Mouse (Mus musculus) left cerebral cortex, adult 2 months (tissue): ENCODE data around the gene Cphx1. TPM values are rescaled to one million over a fixed set of nuclear protein-coding genes. Genes with fewer than 3 reads are reported as not detected.
"Not testable (repeated sequence)": the region's sequence is repeated elsewhere in the genome, so short reads cannot be mapped to it uniquely, and the experiment has no call there.

Experiments used
- DNase-seq, 2 experiments: peaks; one replicate each; pipeline ENCODE4 v3.0.0; 2021 to 2022; ENCODE audit warnings: low spot score in 2 of 2, mixed read lengths in 1 of 2; ENCODE audit errors: extremely low spot score in 1 of 2
- H3K27ac ChIP-seq: fragments of 200-600 bp; 2 replicates; pipeline ENCODE4 v1.8.1; 2022
- H3K4me3 ChIP-seq: fragments of 200-600 bp; 2 replicates; pipeline ENCODE4 v1.8.1; 2022
- intact Hi-C: fragments of 180-260 bp; cut with DNase I; formaldehyde crosslinking; loops from one replicate; pipeline ENCODE4 v1.15.1; 2025
- long read RNA-seq, 2 experiments: library from polyadenylated mRNA; stranded (forward); transcript quantifications; one replicate each; pipeline ENCODE4 v2.0.0; 2021; ENCODE audit warnings: borderline mapping rate in 2 of 2
- total RNA-seq, 2 experiments: library from RNA; stranded (reverse); gene quantifications; 2 replicates each; pipeline ENCODE4 v1.2.3; 2021

Gene Cphx1
- total RNA-seq, result not detected
- long read RNA-seq, experiment 1, result 0 reads
- long read RNA-seq, experiment 2, result 0 reads

DNA sequence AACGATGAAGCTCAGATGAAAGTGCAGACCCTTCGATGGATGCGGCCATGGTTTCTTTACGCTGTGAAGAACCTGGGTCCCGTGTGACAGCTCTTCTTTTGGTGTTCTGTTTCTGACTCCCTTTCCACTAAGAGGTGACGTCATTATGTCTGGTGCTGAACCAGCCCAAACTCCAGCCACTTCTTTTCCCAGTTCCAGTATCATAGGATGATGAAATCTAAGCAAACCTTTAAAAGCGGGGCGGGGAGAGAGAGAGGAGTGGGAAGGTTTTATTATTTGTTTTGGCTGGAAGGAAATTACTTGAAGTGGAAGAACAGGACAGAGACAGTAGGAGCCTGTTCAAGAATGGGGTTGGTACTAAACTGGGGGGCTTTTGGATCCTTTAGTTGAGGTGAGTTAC is at the start of gene Cphx1:
Gene Cphx1 (plus strand): TSS at position 301 of the 400 bp plus-strand sequence.
- DNase-seq, H3K27ac ChIP-seq, H3K4me3 ChIP-seq, intact Hi-C loops: not testable (repeated sequence)

DNA sequence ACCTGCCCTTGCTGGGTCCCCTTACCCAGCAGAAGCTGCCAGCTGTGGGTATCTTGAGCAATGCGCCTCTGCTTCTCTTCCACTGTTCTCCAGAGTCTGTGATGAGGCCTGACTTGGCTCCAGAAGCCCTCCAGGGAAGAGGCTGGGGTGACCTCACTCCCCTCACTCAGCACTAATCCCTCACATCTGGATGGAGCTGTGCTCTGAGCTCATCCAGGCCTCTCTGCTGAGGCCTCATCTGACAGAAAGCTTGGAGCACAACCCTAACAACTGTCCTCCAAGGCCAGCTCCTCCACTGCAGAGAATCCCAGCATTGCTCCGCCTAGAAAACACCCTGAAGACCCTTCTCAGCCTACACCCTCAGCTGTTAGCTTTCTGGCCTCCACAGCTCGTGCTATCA is 43.5 kb upstream of the Cphx1 start:
- H3K27ac ChIP-seq, H3K4me3 ChIP-seq, DNase-seq, intact Hi-C loops: not testable (repeated sequence)

DNA sequence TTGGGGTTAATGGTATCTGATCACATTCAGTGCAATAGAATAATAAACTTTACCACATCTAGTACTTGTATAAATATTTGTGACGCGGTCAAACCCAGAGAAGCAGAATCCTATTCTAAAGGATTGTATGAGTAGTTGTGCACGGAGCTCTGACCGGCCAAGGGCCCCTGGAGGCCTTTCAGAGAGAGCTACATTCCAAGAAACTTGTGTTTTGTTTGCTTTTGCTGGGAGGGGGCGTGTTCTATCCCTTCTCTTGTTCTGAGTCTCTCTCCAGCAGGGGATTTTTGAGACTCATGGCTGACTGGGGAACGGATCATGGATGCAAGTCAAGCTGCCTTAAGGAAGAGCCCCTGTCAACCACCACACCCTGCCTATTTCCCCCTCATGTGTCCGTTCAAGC is 42.4 kb upstream of the Cphx1 start:
- H3K4me3 ChIP-seq, H3K27ac ChIP-seq, DNase-seq, intact Hi-C loops: not testable (repeated sequence)

DNA sequence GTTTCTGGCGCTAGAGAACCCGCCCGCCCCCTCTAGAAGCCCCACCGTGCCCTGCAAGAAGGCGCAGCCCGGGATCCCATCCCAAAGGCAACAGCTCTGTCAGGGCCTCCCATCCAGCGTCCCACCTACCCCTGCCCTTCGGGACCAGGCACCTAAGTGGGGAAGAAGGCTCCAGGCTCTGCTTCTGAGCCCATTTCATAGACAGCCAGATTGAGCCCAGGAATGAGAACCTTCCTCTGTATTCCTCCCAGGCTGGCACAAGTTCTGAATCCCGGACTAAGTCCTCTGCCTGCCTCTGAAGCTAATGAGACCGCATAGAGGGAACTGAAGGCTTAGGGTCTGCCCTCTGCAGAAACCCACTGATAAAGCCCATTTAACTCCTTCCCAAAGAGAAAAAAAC is 35.1 kb upstream of the Cphx1 start, which contains the start of gene Plac9a:
Gene Plac9a (minus strand): TSS at position 101 of the 400 bp plus-strand sequence.
- DNase-seq, H3K27ac ChIP-seq, intact Hi-C loops, H3K4me3 ChIP-seq: not testable (repeated sequence)

DNA sequence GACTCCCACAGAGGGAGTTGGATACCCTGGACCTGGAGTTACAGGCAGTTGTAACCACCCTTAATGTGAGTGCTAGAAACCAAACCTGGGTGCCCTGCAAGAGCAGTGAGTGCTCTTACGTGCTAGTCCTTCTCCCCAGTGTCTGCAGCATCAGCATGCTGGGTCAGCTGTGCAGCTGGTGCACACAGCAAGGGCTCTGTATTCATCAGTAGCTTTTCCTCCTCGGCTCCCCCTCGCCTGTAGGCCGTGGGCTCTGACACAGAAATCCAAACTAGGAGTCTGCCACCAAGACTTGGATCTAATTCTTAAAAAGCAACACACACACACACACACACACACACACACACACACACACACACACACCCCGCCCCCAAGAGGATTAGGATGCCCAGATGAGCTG is 32.9 kb upstream of the Cphx1 start:
- H3K27ac ChIP-seq, H3K4me3 ChIP-seq, intact Hi-C loops: not testable (repeated sequence)
- peak in 1 of 2 experiments; percentile 4 for DNase-seq

DNA sequence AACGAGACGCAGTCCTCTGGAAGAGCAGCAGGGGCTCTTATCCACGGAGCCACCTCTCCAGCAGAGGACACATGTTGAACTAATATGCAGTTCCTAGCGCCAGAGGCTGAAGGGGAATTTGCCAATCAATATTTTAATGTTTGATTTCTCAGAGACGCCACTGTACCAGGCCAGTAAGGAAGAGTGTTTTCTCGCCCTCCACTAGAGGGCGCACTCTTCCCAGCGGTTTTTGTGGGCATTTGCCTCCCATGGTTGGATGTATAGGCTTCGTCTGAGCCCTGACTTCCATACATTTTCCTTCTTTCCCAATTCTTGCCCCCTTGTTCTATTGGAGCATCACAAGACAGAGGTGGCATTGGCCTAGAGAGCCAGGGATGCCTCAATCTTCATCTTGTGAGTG is 30.8 kb upstream of the Cphx1 start:
- DNase-seq, intact Hi-C loops, H3K27ac ChIP-seq, H3K4me3 ChIP-seq: not testable (repeated sequence)

DNA sequence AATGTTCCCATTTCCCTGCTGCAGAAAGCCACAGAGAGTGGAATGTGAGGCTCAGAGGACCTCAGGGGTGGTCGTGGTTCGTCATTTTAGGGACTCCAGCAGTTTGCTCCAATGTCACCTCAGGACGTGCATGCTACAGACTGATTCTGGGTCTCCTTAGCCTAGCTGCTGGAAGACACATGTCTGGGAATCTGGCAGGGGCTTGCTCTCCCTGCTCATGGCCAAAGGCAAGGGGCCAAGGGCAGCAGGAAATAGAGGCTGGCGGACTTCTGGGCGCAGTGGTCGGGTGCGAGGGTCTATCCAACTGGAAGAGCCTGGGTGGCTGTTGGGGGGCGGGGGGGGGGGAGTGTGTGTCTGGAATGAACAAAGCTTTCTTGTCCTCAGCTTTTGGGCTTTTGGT is 29.1 kb upstream of the Cphx1 start:
- H3K4me3 ChIP-seq, intact Hi-C loops, H3K27ac ChIP-seq, DNase-seq: not testable (repeated sequence)

DNA sequence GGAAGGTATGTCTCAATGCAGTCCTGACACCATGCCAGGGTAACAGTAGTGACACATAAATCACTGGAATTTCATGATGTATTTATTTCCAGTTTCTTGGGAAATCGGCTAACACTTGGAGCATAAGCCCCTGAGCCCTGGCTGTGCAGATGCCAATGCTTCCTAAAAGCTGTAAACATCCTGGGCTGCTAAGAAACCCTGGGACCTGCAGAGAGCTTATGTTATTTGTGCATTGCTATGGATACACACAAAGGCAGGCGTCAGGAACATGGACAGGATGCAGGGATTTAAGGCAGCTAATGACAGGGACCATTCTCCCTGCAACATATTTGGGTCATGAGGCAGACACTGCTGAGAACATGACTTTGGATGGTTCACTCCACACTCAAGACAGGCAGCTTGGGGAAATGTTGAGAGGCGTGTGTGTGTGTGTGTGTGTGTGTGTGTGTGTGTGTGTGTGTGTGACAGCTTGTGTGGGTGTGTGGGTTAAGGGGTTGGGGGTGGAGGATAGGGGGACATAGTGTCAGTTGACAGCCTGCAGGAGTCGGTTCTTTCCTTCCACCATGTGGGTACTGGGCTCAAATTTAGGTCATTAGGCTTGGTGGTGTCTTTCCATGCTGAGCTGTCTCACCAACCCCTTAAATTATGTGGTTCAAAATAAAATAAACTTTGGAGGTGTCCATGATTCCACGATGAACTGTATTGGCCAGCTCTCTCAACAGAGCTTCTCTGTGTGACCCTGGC is 19.5 kb upstream of the Cphx1 start:
- H3K27ac ChIP-seq, intact Hi-C loops, DNase-seq, H3K4me3 ChIP-seq: not testable (repeated sequence)

DNA sequence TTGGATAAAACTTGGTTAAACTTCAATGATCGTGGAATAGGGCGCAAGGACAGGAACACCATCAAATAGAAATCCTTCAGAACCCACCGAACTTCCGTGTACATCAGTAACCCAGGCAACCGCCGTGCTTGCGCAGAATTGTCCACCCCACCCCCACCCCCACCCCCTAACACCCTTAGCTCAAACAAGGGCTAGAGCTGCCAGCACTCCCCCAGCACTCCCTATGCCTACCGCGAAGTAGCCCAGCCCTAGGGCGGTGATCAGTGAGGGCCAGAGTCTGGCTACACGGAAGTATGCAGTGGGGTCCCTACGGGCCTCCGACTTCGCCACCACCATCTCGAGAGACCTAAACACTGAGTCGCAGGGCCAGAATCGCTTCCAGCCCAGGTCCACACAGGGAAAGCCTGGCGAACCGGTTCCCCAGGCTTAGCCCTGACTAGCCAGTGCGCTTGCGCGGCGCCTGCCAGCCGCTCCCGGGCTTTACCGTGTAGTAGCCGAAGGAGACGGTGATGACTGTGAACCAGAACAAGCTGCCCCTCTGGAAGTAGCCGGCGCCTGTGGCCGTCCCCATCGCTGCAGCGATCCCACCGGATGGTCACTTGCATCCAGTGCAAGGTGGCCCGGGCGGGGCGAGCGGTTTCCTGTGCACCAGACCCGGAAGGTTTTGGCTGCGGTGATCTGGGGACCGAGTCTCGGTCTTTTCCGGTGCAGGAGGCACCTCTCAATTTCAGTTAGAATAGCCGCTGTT is 11.1 kb upstream of the Cphx1 start:
- H3K27ac ChIP-seq, intact Hi-C loops, DNase-seq, H3K4me3 ChIP-seq: not testable (repeated sequence)

DNA sequence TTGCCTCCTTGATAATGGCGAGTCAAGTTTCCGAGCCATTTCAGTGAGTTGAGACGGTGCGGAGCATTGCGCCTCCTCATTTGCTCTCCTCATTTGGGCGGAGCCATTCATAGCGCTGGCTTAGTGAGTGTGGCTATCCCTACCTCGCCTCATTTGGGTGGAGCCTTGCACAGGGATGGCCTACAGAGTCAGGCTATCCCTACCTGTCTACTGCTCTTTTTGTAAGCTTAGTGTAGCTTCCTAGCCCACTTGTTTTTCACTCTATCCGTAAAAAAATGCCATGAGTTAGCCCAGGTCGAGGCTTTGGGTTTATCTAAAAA is 10.6 kb upstream of the Cphx1 start, which contains the start of gene Tmem254a:
Gene Tmem254a (minus strand): TSS at position 111 of the 320 bp plus-strand sequence.
- DNase-seq, H3K4me3 ChIP-seq, intact Hi-C loops: not testable (repeated sequence)

DNA sequence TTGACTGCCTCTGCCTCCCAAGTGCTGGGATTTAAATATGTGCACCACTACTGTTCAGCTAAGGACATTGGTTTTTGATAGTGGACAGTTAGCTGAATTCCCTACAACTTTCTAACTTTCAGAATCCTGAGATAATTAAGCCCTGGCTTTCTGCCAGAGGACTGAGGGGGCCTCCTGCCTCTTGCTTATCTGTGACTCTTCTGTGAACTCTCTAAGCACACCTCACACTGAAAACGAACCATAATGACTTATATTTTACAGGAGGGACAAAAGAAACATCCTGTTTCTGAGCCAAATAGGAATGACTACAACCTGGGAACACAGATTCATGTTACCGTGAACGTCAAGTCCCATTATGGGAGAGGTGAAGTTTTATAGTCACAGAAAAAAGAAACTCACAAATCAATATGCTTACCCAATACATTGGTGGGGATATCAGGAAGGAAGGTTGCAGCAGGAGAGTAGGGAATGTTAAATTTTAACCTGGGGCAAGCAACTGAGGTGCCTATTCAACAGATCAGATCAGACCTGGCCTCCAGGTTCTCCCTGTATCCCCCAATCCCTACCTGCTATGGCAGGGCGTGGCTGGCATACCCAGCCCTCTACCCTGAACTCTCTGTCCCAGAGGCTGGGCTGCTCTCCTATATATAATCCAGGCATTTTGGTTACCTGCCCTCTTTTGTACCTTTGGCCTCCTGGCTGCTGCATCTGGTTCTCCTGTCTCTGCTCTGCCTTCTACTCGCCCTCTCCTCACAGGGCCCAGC is 1.1 kb upstream of the Cphx1 start:
- DNase-seq, H3K27ac ChIP-seq, intact Hi-C loops, H3K4me3 ChIP-seq: not testable (repeated sequence)

More for the DNA sequence above, 10.6 kb upstream of the Cphx1 start, which contains the start of gene Tmem254a:
- H3K27ac ChIP-seq, result not testable (repeated sequence)

DNA sequence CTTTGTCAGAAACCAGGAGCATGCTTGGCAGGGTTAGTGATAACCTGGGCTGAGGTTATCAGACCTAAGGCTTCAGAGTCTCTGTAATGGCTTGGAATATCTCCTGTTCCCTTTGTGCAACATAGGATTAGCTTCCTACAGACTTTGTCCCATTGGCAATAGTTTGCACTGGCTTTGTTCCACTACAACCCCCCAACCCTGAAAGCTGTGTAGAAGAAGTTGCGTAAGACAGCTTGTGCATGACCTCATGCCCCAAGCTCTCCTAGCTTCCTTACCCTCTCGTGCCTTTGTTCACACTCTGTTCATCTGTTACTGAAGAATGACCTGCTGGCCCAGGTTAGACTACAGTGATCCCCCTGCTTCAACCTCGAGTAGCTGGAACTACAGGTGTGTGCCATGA is 19.8 kb downstream of the Cphx1 start:
- intact Hi-C loops, H3K4me3 ChIP-seq, H3K27ac ChIP-seq, DNase-seq: not testable (repeated sequence)

DNA sequence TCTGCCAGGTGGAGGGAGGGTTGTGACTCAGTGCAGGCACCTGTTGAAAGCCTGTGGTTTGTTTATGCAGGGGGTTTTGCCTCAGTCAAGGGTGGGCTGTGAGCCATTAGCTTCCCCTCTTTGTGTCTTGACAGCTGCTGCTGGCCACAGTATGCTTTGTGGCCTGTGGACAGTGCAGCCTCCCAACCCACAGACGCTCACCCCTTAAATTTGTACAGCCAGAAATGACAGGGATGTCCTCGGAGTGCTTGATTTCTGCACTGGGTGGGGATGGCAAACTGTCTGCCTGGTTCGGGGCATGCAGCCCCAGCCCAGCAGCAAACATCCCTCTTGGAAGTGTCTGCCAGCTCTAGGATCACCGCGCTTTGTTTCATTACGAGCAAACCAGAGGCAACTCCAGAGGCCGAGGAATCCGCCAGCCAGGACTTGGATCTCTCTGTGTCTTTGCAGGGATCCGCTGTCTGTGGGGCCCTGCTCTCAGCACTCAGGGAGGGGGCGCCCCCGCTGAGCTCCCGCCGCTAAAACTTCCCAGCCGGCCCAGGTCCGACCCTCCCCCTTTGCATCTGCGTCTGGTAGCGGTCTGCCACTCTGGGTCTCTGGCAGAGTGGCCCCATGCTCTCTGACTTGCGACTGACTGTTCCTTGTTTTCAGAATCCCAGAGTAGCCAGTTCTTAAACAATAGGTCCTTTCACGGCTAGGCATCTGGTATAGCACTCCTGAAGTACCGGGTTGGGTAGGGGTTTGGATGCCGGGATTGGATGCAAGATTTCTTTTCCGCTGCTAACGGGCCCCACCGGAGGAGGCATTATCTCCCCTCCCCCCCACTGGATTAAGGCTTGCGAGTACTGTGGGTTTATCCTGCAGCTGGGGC is 40.5 kb downstream of the Cphx1 start, which contains the start of gene Duxbl1:
Gene Duxbl1 (plus strand): TSS at position 207 of the 871 bp plus-strand sequence.
- intact Hi-C loops, H3K27ac ChIP-seq: not testable (repeated sequence)

DNA sequence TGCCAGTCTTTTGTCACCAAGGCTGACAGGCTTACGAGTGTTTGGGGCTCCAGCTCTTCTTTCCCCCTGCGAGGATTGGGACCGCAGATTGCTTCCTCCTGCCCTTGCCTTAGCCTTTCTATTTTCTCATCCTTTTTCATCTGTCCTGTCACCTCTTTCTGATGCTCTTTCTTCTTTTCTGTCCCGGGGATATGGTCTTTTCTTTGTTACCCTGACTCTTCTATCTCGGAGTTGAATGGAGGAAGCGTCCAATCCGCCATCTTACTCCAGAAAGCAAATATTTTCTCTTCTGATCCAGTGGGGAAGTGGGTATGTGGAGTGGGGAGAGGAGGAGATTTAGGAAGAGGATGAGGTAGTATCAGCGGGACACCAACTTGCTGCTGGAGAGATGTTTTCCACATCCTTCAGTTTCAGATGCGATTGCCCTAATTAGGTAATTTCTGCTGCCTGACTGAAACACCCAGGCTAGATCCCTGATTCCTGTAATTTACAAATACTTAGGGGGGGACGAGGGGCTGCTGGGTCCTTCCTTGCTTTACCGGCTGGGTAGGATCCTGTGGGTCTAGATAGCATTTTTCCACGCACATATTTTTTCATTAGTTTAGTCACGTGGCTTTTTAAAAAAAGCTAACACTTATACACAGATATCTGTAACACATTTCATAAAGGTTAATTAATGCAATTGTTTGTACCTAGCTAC is 41.3 kb downstream of the Cphx1 start:
- H3K27ac ChIP-seq, intact Hi-C loops, H3K4me3 ChIP-seq, DNase-seq: not testable (repeated sequence)

More for the DNA sequence above, 40.5 kb downstream of the Cphx1 start, which contains the start of gene Duxbl1:
- not testable (repeated sequence) for H3K4me3 ChIP-seq, DNase-seq

DNA sequence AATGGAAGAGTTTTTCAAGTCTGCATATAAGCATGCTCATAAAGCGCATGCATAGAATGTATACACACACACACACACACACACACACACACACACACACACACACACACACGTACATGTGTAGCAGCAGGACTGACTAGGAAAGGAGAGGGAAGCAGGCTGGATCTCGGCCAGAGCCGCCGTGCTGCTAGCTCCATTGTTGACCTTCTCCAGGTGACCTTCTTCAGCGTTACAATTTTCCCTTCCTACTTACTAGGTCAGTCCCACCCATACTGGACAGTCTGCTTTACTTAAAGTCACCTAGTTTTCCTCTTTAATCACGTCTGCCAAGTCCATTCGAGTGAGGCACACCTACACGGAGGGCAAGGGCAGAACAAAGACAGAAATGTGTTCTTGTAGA is 43.8 kb downstream of the Cphx1 start:
- intact Hi-C loops, H3K27ac ChIP-seq, H3K4me3 ChIP-seq, DNase-seq: not testable (repeated sequence)
